Mouse (Mus musculus) midbrain, postnatal 0 days (tissue): ENCODE measurements around the gene Peg3. TPM values are rescaled to one million over a fixed set of nuclear protein-coding genes. Genes with fewer than 3 reads are reported as not detected.

Experiments used
- ATAC-seq: fragments of 200-750 bp; cut with Nextera tagmentation; 2 replicates; pipeline ENCODE4 v1.8.0; 2017; ENCODE audit warnings: moderate number of reproducible peaks, mild to moderate bottlenecking, moderate TSS enrichment, moderate library complexity; ENCODE audit not compliant: low FRiP score
- DNase-seq: peaks from one replicate; pipeline ENCODE4 v3.0.0-alpha.2; 2015; ENCODE audit warnings: low spot score
- H3K27ac ChIP-seq: fragments of 300-500 bp; sonication (generic); 2 replicates; pipeline ENCODE4 v1.5.1; 2014; ENCODE audit warnings: low read depth, mild to moderate bottlenecking, low read length, mixed read lengths
- H3K27me3 ChIP-seq: fragments of 300-500 bp; sonication (generic); 2 replicates; pipeline ENCODE4 v1.6.1; 2014; ENCODE audit warnings: low read length, control low read depth, mixed read lengths; ENCODE audit not compliant: insufficient read depth
- H3K36me3 ChIP-seq: fragments of 300-500 bp; sonication (generic); 2 replicates; pipeline ENCODE4 v1.6.1; 2014; ENCODE audit warnings: low read length, control low read depth, mixed read lengths; ENCODE audit not compliant: insufficient read depth
- H3K4me1 ChIP-seq: fragments of 300-500 bp; sonication (generic); 2 replicates; pipeline ENCODE4 v1.6.1; 2014; ENCODE audit warnings: mild to moderate bottlenecking, control low read depth, antibody characterized with exemption, low read length, mixed read lengths; ENCODE audit not compliant: insufficient read depth
- H3K4me2 ChIP-seq: fragments of 300-500 bp; sonication (generic); 2 replicates; pipeline ENCODE4 v1.6.1; 2014; ENCODE audit warnings: low read depth, mild to moderate bottlenecking, low read length, mixed read lengths; ENCODE audit not compliant: poor library complexity, severe bottlenecking
- H3K4me3 ChIP-seq: fragments of 300-500 bp; sonication (generic); 2 replicates; pipeline ENCODE4 v1.5.1; 2014; ENCODE audit warnings: low read depth, mild to moderate bottlenecking, low read length, moderate library complexity
- H3K9ac ChIP-seq: fragments of 300-500 bp; sonication (generic); replicated peaks from 2 replicates; pipeline ENCODE4 v1.6.1; 2014; ENCODE audit warnings: mild to moderate bottlenecking, low read length, moderate library complexity, mixed read lengths; ENCODE audit not compliant: poor library complexity, severe bottlenecking
- H3K9me3 ChIP-seq: fragments of 300-500 bp; sonication (generic); 2 replicates; pipeline ENCODE4 v1.6.1; 2016; ENCODE audit warnings: low read length, control low read depth
- CTCF ChIP-seq: IDR thresholded peaks from 2 replicates; pipeline ENCODE4 v1.5.1; 2016; ENCODE audit warnings: antibody characterized with exemption, mild to moderate bottlenecking
- WGBS: fragments of 180-500 bp; shearing (Covaris S2); extraction: QIAGEN DNeasy Blood & Tissue Kit; methylation state at CpG from one replicate; pipeline ENCODE4 v1.1.7; 2014; 5-methylcytosine and 5-hydroxymethylcytosine counted together
- polyA plus RNA-seq: library from polyadenylated mRNA; unstranded; fragments of >200 nt; fragmentation: Nextera tagmentation; extraction: Ambion mirVana; gene quantifications from 2 replicates; pipeline ENCODE4 v1.2.1, GENCODE M21; 2015
- total RNA-seq: library from RNA; depleted of rRNA; stranded (reverse); fragments of >200 nt; gene quantifications from 2 replicates; pipeline ENCODE4 v1.2.3, GENCODE M21; 2014

The Peg3 gene
- total and polyA plus RNA-seq, 2 experiments from 2014 or later, result 92.9 to 150 TPM

GRCm38 (mm10) chr7:6770286-6770685 lies 40.1 kb upstream of the Peg3 start:
- 3% methylated on average over 8 of the region's 8 CpGs for WGBS
- H3K4me1 ChIP-seq, result no peaks in the 10 kb centered on the region
- H3K4me3 ChIP-seq, result no peak overlapping the region
- no peaks in the 10 kb centered on the region for H3K36me3 ChIP-seq
- no peaks in the 10 kb centered on the region for H3K27me3 ChIP-seq
- H3K27ac ChIP-seq, result no peak overlapping the region
- H3K4me2 ChIP-seq, result no peak overlapping the region
- no peak overlapping the region for H3K9ac ChIP-seq
- no peak for DNase-seq
- TF ChIP-seq CTCF, result no peak
- H3K9me3 ChIP-seq, result no peaks in the 10 kb centered on the region
- ATAC-seq, result no peak

- 65% methylated on average over 5 of the region's 5 CpGs for WGBS
- Histone ChIP-seq H3K4me3 (no peak overlapping the region), H3K36me3 (no peaks in the 10 kb centered on the region), H3K9me3 (no peaks in the 10 kb centered on the region), H3K27ac (no peak overlapping the region), H3K9ac (no peak overlapping the region), H3K4me1 (no peaks in the 10 kb centered on the region), H3K27me3 (no peaks in the 10 kb centered on the region), H3K4me2 (no peak overlapping the region)
- ATAC-seq (no peak), DNase-seq (no peak)
- no peak for TF ChIP-seq CTCF
Measured at GRCm38 (mm10) chr7:6765240-6765639, 35.0 kb upstream of the Peg3 start.

GRCm38 (mm10) chr7:6760170-6760569 lies 29.9 kb upstream of the Peg3 start:
- 20% methylated on average over 6 of the region's 6 CpGs for WGBS
- TF ChIP-seq CTCF, result no peak
- H3K36me3 ChIP-seq, result no peaks in the 10 kb centered on the region
- H3K9me3 ChIP-seq, result no peaks in the 10 kb centered on the region
- no peaks in the 10 kb centered on the region for H3K27me3 ChIP-seq
- no peaks in the 10 kb centered on the region for H3K4me1 ChIP-seq
- H3K27ac ChIP-seq, result no peak overlapping the region
- no peak overlapping the region for H3K4me3 ChIP-seq
- DNase-seq (no peak), ATAC-seq (no peak)
- H3K9ac ChIP-seq, result no peak overlapping the region
- no peak overlapping the region for H3K4me2 ChIP-seq

GRCm38 (mm10) chr7:6759698-6760097 lies 29.5 kb upstream of the Peg3 start:
- Histone ChIP-seq H3K4me3 (no peak overlapping the region), H3K27me3 (no peaks in the 10 kb centered on the region), H3K36me3 (no peaks in the 10 kb centered on the region), H3K4me2 (no peak overlapping the region), H3K9me3 (no peaks in the 10 kb centered on the region), H3K9ac (no peak overlapping the region), H3K27ac (no peak overlapping the region), H3K4me1 (no peaks in the 10 kb centered on the region)
- 68% methylated on average over 12 of the region's 12 CpGs for WGBS
- no peak for TF ChIP-seq CTCF
- ATAC-seq (peak; percentile 44; the same call in 1 of the 2 replicates), DNase-seq (no peak)

GRCm38 (mm10) chr7:6756777-6757291 lies 26.6 kb upstream of the Peg3 start:
- Histone ChIP-seq H3K27me3 (no peaks in the 10 kb centered on the region), H3K4me3 (no peak overlapping the region), H3K4me2 (no peak overlapping the region), H3K9ac (no peak overlapping the region), H3K27ac (no peak overlapping the region), H3K9me3 (no peaks in the 10 kb centered on the region), H3K4me1 (no peaks in the 10 kb centered on the region; the same call in 1 of the 2 replicates), H3K36me3 (no peaks in the 10 kb centered on the region)
- WGBS, result 87% methylated on average over 4 of the region's 4 CpGs
- no peak for DNase-seq
- ATAC-seq, result no peak
- no peak for TF ChIP-seq CTCF

- Histone ChIP-seq H3K4me3 (no peak overlapping the region), H3K27me3 (no peaks in the 10 kb centered on the region), H3K36me3 (no peaks in the 10 kb centered on the region), H3K27ac (peak overlapping the region; percentile 67; the same call in 1 of the 2 replicates), H3K9me3 (no peaks in the 10 kb centered on the region), H3K4me1 (peaks cover 11% of the 10 kb centered on the region; the same call in 1 of the 2 replicates), H3K4me2 (no peak overlapping the region), H3K9ac (no peak overlapping the region)
- ATAC-seq, result peak; percentile 85
- WGBS, result 10% methylated on average over 4 of the region's 4 CpGs
- no peak for TF ChIP-seq CTCF
- DNase-seq, result peak; percentile 68
Measured at GRCm38 (mm10) chr7:6753440-6753839, 23.2 kb upstream of the Peg3 start.
